ENCODE assay signal across 9 mouse cellular contexts in the genomic region with DNA sequence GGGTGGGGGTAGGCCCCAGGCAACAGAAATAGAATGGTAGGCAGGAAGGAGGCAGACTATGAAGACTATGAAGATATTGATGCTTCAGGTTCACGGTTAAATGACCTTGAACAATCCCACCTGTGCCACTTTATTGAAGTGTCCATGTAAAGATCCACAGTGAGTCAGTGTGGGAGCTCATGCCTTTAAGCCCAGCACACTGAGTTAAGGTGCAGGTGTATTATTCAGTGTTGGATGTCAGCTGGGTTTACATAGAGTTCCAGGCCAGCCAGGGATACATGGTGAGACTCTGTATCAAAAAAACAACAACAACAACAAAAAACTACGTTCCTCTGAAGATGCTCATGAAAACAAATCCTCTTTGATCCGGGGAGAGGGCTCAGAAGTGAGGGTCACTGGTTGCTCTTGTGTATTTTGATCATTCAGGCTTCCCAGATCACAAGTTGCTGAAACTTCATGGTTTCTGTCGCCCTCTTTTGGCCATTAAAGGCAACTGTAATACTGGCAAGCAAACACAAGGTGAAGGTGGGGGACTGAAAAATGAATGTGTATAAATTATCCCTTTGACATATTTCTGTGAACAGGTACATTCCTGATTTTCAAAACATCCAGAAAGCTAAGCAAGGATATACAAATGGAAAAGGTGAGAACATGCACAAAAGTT. TPM values are rescaled to one million over a fixed set of nuclear protein-coding genes. Genes with fewer than 3 reads are reported as not detected.
DNase-seq lines count a peak whose midpoint lies in the region; ATAC-seq lines count a peak whose summit lies in the region.
"Had no signal": no experiment of that assay in that cellular context is flagged by ENCODE, and none has a peak within 500 bp of the region (broad histone marks: within the 10 kb centered on the region; RNA-seq: fewer than 3 reads in every experiment).

No protein-coding gene starts in this region.

- peak; percentile 8 to 77 for DNase-seq in adrenal gland, adult (ENCODE audit: inconsistent age in 2 of 2, low spot score in 1 of 2)
- DNase-seq in adrenal gland, postnatal 25 days, result no peak
- DNase-seq in right cerebral cortex, postnatal 10 days (ENCODE audit: low spot score in 2 of 2), result peak; percentile 38 to 40
- no peak for DNase-seq in right cerebral cortex, postnatal 25 days
- peak; percentile 37 for DNase-seq in embryo, embryonic 11.5 days (ENCODE audit: low read depth, low spot score)
- DNase-seq in kidney, adult 9 months, result peak; percentile 47
- peak; percentile 19 for DNase-seq in thymus, postnatal 4 days

- peak; percentile 67 for ATAC-seq in megakaryocyte-erythroid progenitor cell, adult 5-6 weeks (replicated peaks; ENCODE audit: low FRiP score, low TSS enrichment, poor library complexity, severe bottlenecking)

RNA-seq across cellular contexts. Expression of gene H2-M10.4, which starts 43.9 kb away (rescaled TPM):
- total RNA-seq in adrenal gland, postnatal 25 days (2021), result not detected in 2 replicates
- total RNA-seq in megakaryocyte-erythroid progenitor cell, adult 5-6 weeks (2014; fragmentation: Nextera tagmentation), result not detected in 2 replicates
- not detected in 2 replicates for total RNA-seq in megakaryocyte-erythroid progenitor cell, adult 5-6 weeks (2017)
- total RNA-seq: heart, postnatal 14 days had no signal

RNA-seq across cellular contexts. Expression of gene H2-M10.3, which starts 50.0 kb away (rescaled TPM):
- total RNA-seq in adrenal gland, postnatal 25 days (2021), result not detected in 2 replicates
- total RNA-seq in megakaryocyte-erythroid progenitor cell, adult 5-6 weeks (2014; fragmentation: Nextera tagmentation), result not detected in 2 replicates
- total RNA-seq in megakaryocyte-erythroid progenitor cell, adult 5-6 weeks (2017), result not detected in 2 replicates
- total RNA-seq: heart, postnatal 14 days had no signal

Comparison
In these comparisons a context has a peak if more than half of its experiments do, and no peak if none do; other contexts are left out.
1. DNase-seq: peak in adrenal gland, adult (2 of 2), right cerebral cortex, postnatal 10 days (2 of 2), embryo, embryonic 11.5 days (single experiment), kidney, adult 9 months (single experiment) and thymus, postnatal 4 days (single experiment); none in adrenal gland, postnatal 25 days (single experiment) and right cerebral cortex, postnatal 25 days (single experiment).